Mouse (Mus musculus): ENCODE results near the gene Olfr624. TPM values are rescaled to one million over a fixed set of nuclear protein-coding genes. Genes with fewer than 3 reads are reported as not detected.
"Not testable (repeated sequence)": the region's sequence is repeated elsewhere in the genome, so short reads cannot be mapped to it uniquely, and the experiment has no call there.

Olfr624 gene
- polyA plus RNA-seq (2016; fragmentation: Nextera tagmentation; extraction: Ambion mirVana): 0.02 TPM in 2 replicates

- WGBS: 93% methylated on average over 2 of the region's 2 CpGs
Measured at GRCm38 (mm10) chr7:103671091-103671490, at the start of gene Olfr624. TSS of gene Olfr624 (minus strand) at chr7:103671191.

GRCm38 (mm10) chr7:103716398-103716797 is 45.4 kb upstream of the Olfr624 start:
- not testable (repeated sequence) for H3K9me3 ChIP-seq (replicated peaks); H3K36me3 ChIP-seq; H3K4me3 ChIP-seq; H3K27me3 ChIP-seq (ENCODE audit: low read depth, poor library complexity, severe bottlenecking); H3K27ac ChIP-seq (replicated peaks); DNase-seq (ENCODE audit: low spot score); H3K4me1 ChIP-seq
- WGBS: 90% methylated on average over 1 of the region's 1 CpGs

More at GRCm38 (mm10) chr7:103671091-103671490, at the start of gene Olfr624:
- no peaks in the 10 kb centered on the region for H3K27me3 ChIP-seq (ENCODE audit: low read depth, poor library complexity, severe bottlenecking)
- DNase-seq (ENCODE audit: low spot score): no peak
- no peak within 1 kb of the TSS for H3K4me3 ChIP-seq
- no peaks in the 10 kb centered on the region for H3K4me1 ChIP-seq
- no peak within 1 kb of the TSS for H3K27ac ChIP-seq (replicated peaks)
- H3K36me3 ChIP-seq: no peaks in the 10 kb centered on the region
- H3K9me3 ChIP-seq (replicated peaks): no peaks in the 10 kb centered on the region

- no peak within 1 kb of the TSS for H3K27ac ChIP-seq (replicated peaks)
- no peak for DNase-seq (ENCODE audit: low spot score)
- no peaks in the 10 kb centered on the region for H3K4me1 ChIP-seq
- no peaks in the 10 kb centered on the region for H3K27me3 ChIP-seq (ENCODE audit: low read depth, poor library complexity, severe bottlenecking)
- H3K9me3 ChIP-seq (replicated peaks): no peaks in the 10 kb centered on the region
- H3K36me3 ChIP-seq: no peaks in the 10 kb centered on the region
- H3K4me3 ChIP-seq: no peak within 1 kb of the TSS
Measured at GRCm38 (mm10) chr7:103714371-103714770, 43.4 kb upstream of the Olfr624 start, which contains the start of gene Olfr243. TSS of gene Olfr243 (plus strand) at chr7:103714671.

- H3K36me3 ChIP-seq: no peaks in the 10 kb centered on the region
Measured at GRCm38 (mm10) chr7:103712024-103712423, 41.0 kb upstream of the Olfr624 start.

GRCm38 (mm10) chr7:103699469-103699868 is 28.5 kb upstream of the Olfr624 start:
- no peak for DNase-seq (ENCODE audit: low spot score)
- Histone ChIP-seq H3K4me3 (no peak overlapping the region), H3K4me1 (no peaks in the 10 kb centered on the region), H3K9me3 (replicated peaks) (no peaks in the 10 kb centered on the region), H3K27ac (replicated peaks) (no peak overlapping the region), H3K27me3 (ENCODE audit: low read depth, poor library complexity, severe bottlenecking) (no peaks in the 10 kb centered on the region), H3K36me3 (no peaks in the 10 kb centered on the region)
- WGBS: 94% methylated on average over 4 of the region's 4 CpGs

More at GRCm38 (mm10) chr7:103712024-103712423, 41.0 kb upstream of the Olfr624 start:
- Histone ChIP-seq H3K9me3 (replicated peaks) (no peaks in the 10 kb centered on the region), H3K27ac (replicated peaks) (no peak overlapping the region), H3K4me3 (no peak overlapping the region), H3K4me1 (no peaks in the 10 kb centered on the region), H3K27me3 (ENCODE audit: low read depth, poor library complexity, severe bottlenecking) (no peaks in the 10 kb centered on the region)
- WGBS: 58% methylated on average over 2 of the region's 2 CpGs
- DNase-seq (ENCODE audit: low spot score): no peak

- no peaks in the 10 kb centered on the region for H3K36me3 ChIP-seq
- H3K4me3 ChIP-seq: no peak within 1 kb of the TSS
- no peaks in the 10 kb centered on the region for H3K27me3 ChIP-seq (ENCODE audit: low read depth, poor library complexity, severe bottlenecking)
- DNase-seq (ENCODE audit: low spot score): no peak
- no peaks in the 10 kb centered on the region for H3K9me3 ChIP-seq (replicated peaks)
- no peak within 1 kb of the TSS for H3K27ac ChIP-seq (replicated peaks)
- H3K4me1 ChIP-seq: no peaks in the 10 kb centered on the region
Measured at GRCm38 (mm10) chr7:103682420-103682819, 11.4 kb upstream of the Olfr624 start, which contains the start of gene Olfr625-ps1. TSS of gene Olfr625-ps1 (plus strand) at chr7:103682720.

GRCm38 (mm10) chr7:103663598-103663997 is 7.4 kb downstream of the Olfr624 start, which contains the start of gene Olfr623:
TSS of gene Olfr623 (minus strand) at chr7:103663698.
- Histone ChIP-seq H3K9me3 (replicated peaks) (no peaks in the 10 kb centered on the region), H3K36me3 (no peaks in the 10 kb centered on the region), H3K4me3 (no peak within 1 kb of the TSS), H3K27me3 (ENCODE audit: low read depth, poor library complexity, severe bottlenecking) (no peaks in the 10 kb centered on the region), H3K4me1 (no peaks in the 10 kb centered on the region), H3K27ac (replicated peaks) (no peak within 1 kb of the TSS)
- no peak for DNase-seq (ENCODE audit: low spot score)

GRCm38 (mm10) chr7:103644070-103644469 is 26.9 kb downstream of the Olfr624 start:
- H3K4me3 ChIP-seq: no peak overlapping the region
- H3K36me3 ChIP-seq: no peaks in the 10 kb centered on the region
- H3K4me1 ChIP-seq: no peaks in the 10 kb centered on the region
- no peaks in the 10 kb centered on the region for H3K27me3 ChIP-seq (ENCODE audit: low read depth, poor library complexity, severe bottlenecking)
- no peak overlapping the region for H3K27ac ChIP-seq (replicated peaks)
- no peak for DNase-seq (ENCODE audit: low spot score)
- H3K9me3 ChIP-seq (replicated peaks): no peaks in the 10 kb centered on the region
- WGBS: 91% methylated on average over 4 of the region's 4 CpGs

GRCm38 (mm10) chr7:103642602-103643001 is 28.4 kb downstream of the Olfr624 start, which contains the start of gene Olfr622:
TSS of gene Olfr622 (minus strand) at chr7:103642702.
- Histone ChIP-seq H3K9me3 (replicated peaks) (no peaks in the 10 kb centered on the region), H3K36me3 (no peaks in the 10 kb centered on the region), H3K4me1 (no peaks in the 10 kb centered on the region), H3K4me3 (no peak within 1 kb of the TSS), H3K27me3 (ENCODE audit: low read depth, poor library complexity, severe bottlenecking) (no peaks in the 10 kb centered on the region), H3K27ac (replicated peaks) (no peak within 1 kb of the TSS)
- 75% methylated on average over 1 of the region's 1 CpGs for WGBS
- DNase-seq (ENCODE audit: low spot score): no peak

GRCm38 (mm10) chr7:103636795-103637194 is 34.2 kb downstream of the Olfr624 start:
- DNase-seq (ENCODE audit: low spot score): no peak
- Histone ChIP-seq H3K4me1 (no peaks in the 10 kb centered on the region), H3K27ac (replicated peaks) (no peak overlapping the region), H3K36me3 (no peaks in the 10 kb centered on the region), H3K27me3 (ENCODE audit: low read depth, poor library complexity, severe bottlenecking) (no peaks in the 10 kb centered on the region), H3K9me3 (replicated peaks) (no peaks in the 10 kb centered on the region), H3K4me3 (no peak overlapping the region)

Other genes starting within 250 kb of the Olfr624 start
- gene Olfr605, start 225.8 kb downstream of the Olfr624 start, polyA plus RNA-seq (2016; fragmentation: Nextera tagmentation; extraction: Ambion mirVana): not detected in 2 replicates
- gene Olfr606, start 222.1 kb downstream of the Olfr624 start, polyA plus RNA-seq (2016; fragmentation: Nextera tagmentation; extraction: Ambion mirVana): not detected in 2 replicates
- gene Olfr607, start 207.0 kb downstream of the Olfr624 start, polyA plus RNA-seq (2016; fragmentation: Nextera tagmentation; extraction: Ambion mirVana): not detected in 2 replicates
- not detected in 2 replicates for gene Olfr608, start 201.3 kb downstream of the Olfr624 start, polyA plus RNA-seq (2016; fragmentation: Nextera tagmentation; extraction: Ambion mirVana)
- gene Olfr609, start 173.1 kb downstream of the Olfr624 start, polyA plus RNA-seq (2016; fragmentation: Nextera tagmentation; extraction: Ambion mirVana): not detected in 2 replicates
- not detected in 2 replicates for gene Olfr610, start 159.1 kb downstream of the Olfr624 start, polyA plus RNA-seq (2016; fragmentation: Nextera tagmentation; extraction: Ambion mirVana)
- gene Olfr611, start 150.3 kb downstream of the Olfr624 start, polyA plus RNA-seq (2016; fragmentation: Nextera tagmentation; extraction: Ambion mirVana): not detected in 2 replicates
- not detected in 2 replicates for gene Olfr612, start 128.5 kb downstream of the Olfr624 start, polyA plus RNA-seq (2016; fragmentation: Nextera tagmentation; extraction: Ambion mirVana)
- gene Olfr613, start 123.1 kb downstream of the Olfr624 start, polyA plus RNA-seq (2016; fragmentation: Nextera tagmentation; extraction: Ambion mirVana): not detected in 2 replicates
- gene Olfr615, start 115.1 kb downstream of the Olfr624 start, polyA plus RNA-seq (2016; fragmentation: Nextera tagmentation; extraction: Ambion mirVana): not detected in 2 replicates
- not detected in 2 replicates for gene Olfr616, start 102.0 kb downstream of the Olfr624 start, polyA plus RNA-seq (2016; fragmentation: Nextera tagmentation; extraction: Ambion mirVana)
- not detected in 2 replicates for gene Olfr617, start 98.1 kb downstream of the Olfr624 start, polyA plus RNA-seq (2016; fragmentation: Nextera tagmentation; extraction: Ambion mirVana)
- not detected in 2 replicates for gene Olfr618, start 81.1 kb downstream of the Olfr624 start, polyA plus RNA-seq (2016; fragmentation: Nextera tagmentation; extraction: Ambion mirVana)
- not detected in 2 replicates for gene Olfr619, start 70.6 kb downstream of the Olfr624 start, polyA plus RNA-seq (2016; fragmentation: Nextera tagmentation; extraction: Ambion mirVana)
- gene Olfr620, start 58.7 kb downstream of the Olfr624 start, polyA plus RNA-seq (2016; fragmentation: Nextera tagmentation; extraction: Ambion mirVana): not detected in 2 replicates
- not detected in 2 replicates for gene Olfr622, start 28.5 kb downstream of the Olfr624 start, polyA plus RNA-seq (2016; fragmentation: Nextera tagmentation; extraction: Ambion mirVana)
- not detected in 2 replicates for gene Olfr623, start 7.5 kb downstream of the Olfr624 start, polyA plus RNA-seq (2016; fragmentation: Nextera tagmentation; extraction: Ambion mirVana)
- not detected in 2 replicates for gene Olfr625-ps1, start 11.5 kb upstream of the Olfr624 start, polyA plus RNA-seq (2016; fragmentation: Nextera tagmentation; extraction: Ambion mirVana)
- not detected in 2 replicates for gene Olfr243, start 43.5 kb upstream of the Olfr624 start, polyA plus RNA-seq (2016; fragmentation: Nextera tagmentation; extraction: Ambion mirVana)
- not detected in 2 replicates for gene Olfr628, start 59.2 kb upstream of the Olfr624 start, polyA plus RNA-seq (2016; fragmentation: Nextera tagmentation; extraction: Ambion mirVana)
- gene Olfr629, start 73.8 kb upstream of the Olfr624 start, polyA plus RNA-seq (2016; fragmentation: Nextera tagmentation; extraction: Ambion mirVana): not detected in 2 replicates
- not detected in 2 replicates for gene Olfr630, start 86.1 kb upstream of the Olfr624 start, polyA plus RNA-seq (2016; fragmentation: Nextera tagmentation; extraction: Ambion mirVana)
- gene Olfr69, start 100.4 kb upstream of the Olfr624 start, polyA plus RNA-seq (2016; fragmentation: Nextera tagmentation; extraction: Ambion mirVana): not detected in 2 replicates
- gene Olfr68, start 108.5 kb upstream of the Olfr624 start, polyA plus RNA-seq (2016; fragmentation: Nextera tagmentation; extraction: Ambion mirVana): not detected in 2 replicates
- gene Olfr67, start 120.6 kb upstream of the Olfr624 start, polyA plus RNA-seq (2016; fragmentation: Nextera tagmentation; extraction: Ambion mirVana): not detected in 2 replicates
- 191 and 345 TPM in 2 replicates for gene Hbb-bt, start 142.8 kb upstream of the Olfr624 start, polyA plus RNA-seq (2016; fragmentation: Nextera tagmentation; extraction: Ambion mirVana)
- 74.3 and 117 TPM in 2 replicates for gene Hbb-bs, start 156.9 kb upstream of the Olfr624 start, polyA plus RNA-seq (2016; fragmentation: Nextera tagmentation; extraction: Ambion mirVana)
- gene Hbb-bh2, start 169.3 kb upstream of the Olfr624 start, polyA plus RNA-seq (2016; fragmentation: Nextera tagmentation; extraction: Ambion mirVana): 0.23 TPM in 1 of 2 replicates, not detected in the other
- gene Hbb-bh1, start 172.0 kb upstream of the Olfr624 start, polyA plus RNA-seq (2016; fragmentation: Nextera tagmentation; extraction: Ambion mirVana): 3,029 and 4,275 TPM in 2 replicates
- gene Hbb-y, start 182.0 kb upstream of the Olfr624 start, polyA plus RNA-seq (2016; fragmentation: Nextera tagmentation; extraction: Ambion mirVana): 7,838 and 8,555 TPM in 2 replicates
- gene Olfr66, start 215.1 kb upstream of the Olfr624 start, polyA plus RNA-seq (2016; fragmentation: Nextera tagmentation; extraction: Ambion mirVana): not detected in 2 replicates
- not detected in 2 replicates for gene Olfr64, start 223.3 kb upstream of the Olfr624 start, polyA plus RNA-seq (2016; fragmentation: Nextera tagmentation; extraction: Ambion mirVana)
- not detected in 2 replicates for gene Olfr65, start 232.3 kb upstream of the Olfr624 start, polyA plus RNA-seq (2016; fragmentation: Nextera tagmentation; extraction: Ambion mirVana)

Data from midbrain, embryonic 10.5 days (tissue).